In genomic region chr12:116306042-116306441, GRCm38 (mm10) we compare ENCODE assay signal across 23 mouse cellular contexts. TPM values are rescaled to one million over a fixed set of nuclear protein-coding genes. Genes with fewer than 3 reads are reported as not detected.
DNase-seq lines count a peak whose midpoint lies in the region; ATAC-seq and TF ChIP-seq lines count a peak whose summit lies in the region.
"Had no signal": no experiment of that assay in that cellular context is flagged by ENCODE, and none has a peak within 500 bp of the region (broad histone marks: within the 10 kb centered on the region; RNA-seq: fewer than 3 reads in every experiment).

No protein-coding gene starts in this region.

- no peaks in the 10 kb centered on the region for H3K36me3 ChIP-seq in lung, postnatal 0 days (ENCODE audit: insufficient read depth, low read length)
- peaks cover 3 to 50% of the 10 kb centered on the region in 2 experiments; a peak in 3 of 4 replicates for H3K36me3 ChIP-seq in MEL (ENCODE audit: control insufficient read depth in 1 of 2, insufficient read depth in 2 of 2, low read length in 2 of 2)
- H3K36me3 ChIP-seq: neural tube, embryonic 13.5 days; stomach, embryonic 15.5 days had no signal

- H3K27ac ChIP-seq in lung, postnatal 0 days (ENCODE audit: low read length), result no peak overlapping the region
- peak overlapping the region; percentile 56 for H3K27ac ChIP-seq in MEL (ENCODE audit: control insufficient read depth, low read depth, low read length)
- H3K27ac ChIP-seq: hindbrain, embryonic 14.5 days; neural tube, embryonic 13.5 days; stomach, embryonic 15.5 days had no signal

- TF ChIP-seq RAD21 in MEL (IDR thresholded peaks at IDR 0.05; ENCODE audit: low read depth, low read length), result no peak

- no peak for TF ChIP-seq CTCF in lung, postnatal 0 days (IDR thresholded peaks at IDR 0.05)
- TF ChIP-seq CTCF in MEL (IDR thresholded peaks at IDR 0.05 in 2 of 3, conservative IDR thresholded peaks at IDR 0.05 in 1 of 3; ENCODE audit: control insufficient read depth in 1 of 3, insufficient read depth in 1 of 3, low read depth in 2 of 3, low read length in 3 of 3, poor library complexity in 1 of 3, severe bottlenecking in 1 of 3), result no peak

- H3K9ac ChIP-seq in lung, postnatal 0 days (replicated peaks; ENCODE audit: low read depth), result no peak overlapping the region
- peak overlapping the region; percentile 32 for H3K9ac ChIP-seq in MEL (ENCODE audit: control insufficient read depth, low read depth, low read length, poor library complexity, severe bottlenecking)
- H3K9ac ChIP-seq: hindbrain, embryonic 14.5 days; lung, embryonic 14.5 days; neural tube, embryonic 13.5 days; stomach, embryonic 15.5 days had no signal

- no peak for TF ChIP-seq EP300 in lung, postnatal 0 days (IDR thresholded peaks at IDR 0.05)
- TF ChIP-seq EP300 in MEL (IDR thresholded peaks at IDR 0.05; ENCODE audit: low read depth in 1 of 2, low read length in 2 of 2), result peak; percentile 80 to 87

- ATAC-seq in lung, postnatal 0 days, result no peak
- ATAC-seq: intestine, embryonic 16.5 days had no signal

- intact Hi-C loops in gastrocnemius, postnatal 14 days (cut with DNase I; ENCODE audit: low total_unique reads), result no loop called here
- intact Hi-C loops in gastrocnemius, postnatal 36 days (cut with DNase I), result no loop called here

- 48% methylated on average over 1 of the region's 1 CpGs for WGBS in lung, postnatal 0 days

- DNase-seq in gastrocnemius, postnatal 14 days, result peak; percentile 8
- DNase-seq in gastrocnemius, postnatal 36 days, result no peak
- DNase-seq in lung, postnatal 0 days (ENCODE audit: low spot score), result peak; percentile 29
- no peak for DNase-seq in lung, postnatal 4 days
- DNase-seq in MEL (ENCODE audit: low read depth, low spot score), result peak; percentile 91
- DNase-seq in adrenal gland, postnatal 25 days, result peak; percentile 20
- no peak for DNase-seq in frontal cortex, postnatal 10 days (ENCODE audit: low spot score in 2 of 2)
- DNase-seq in cerebellum, adult 8-10 months, result no peak
- DNase-seq: cerebellum, postnatal 10 days; liver; lung, embryonic 14.5 days; retina, postnatal 1 day had no signal

- no peak overlapping the region for H3K4me2 ChIP-seq in lung, postnatal 0 days (replicated peaks; ENCODE audit: low read depth, low read length)
- H3K4me2 ChIP-seq: hindbrain, embryonic 14.5 days; lung, embryonic 14.5 days; neural tube, embryonic 13.5 days; stomach, embryonic 15.5 days had no signal

- no peaks in the 10 kb centered on the region for H3K9me3 ChIP-seq in lung, postnatal 0 days (ENCODE audit: low read length)
- no peaks in the 10 kb centered on the region for H3K9me3 ChIP-seq in MEL (replicated peaks; ENCODE audit: insufficient read depth, low read length)
- H3K9me3 ChIP-seq: stomach, embryonic 15.5 days had no signal

- H3K27me3 ChIP-seq in lung, postnatal 0 days (replicated peaks; ENCODE audit: insufficient read depth, low read length), result no peaks in the 10 kb centered on the region
- no peaks in the 10 kb centered on the region for H3K27me3 ChIP-seq in MEL (ENCODE audit: control insufficient read depth in 1 of 2, insufficient read depth in 2 of 2, low read length in 2 of 2)
- H3K27me3 ChIP-seq: neural tube, embryonic 13.5 days; stomach, embryonic 15.5 days had no signal

- TF ChIP-seq POLR2A in MEL (IDR thresholded peaks at IDR 0.05; ENCODE audit: control insufficient read depth in 1 of 2, insufficient read depth in 1 of 2, low read depth in 1 of 2, low read length in 2 of 2, poor library complexity in 1 of 2), result no peak

- no peaks in the 10 kb centered on the region for H3K4me1 ChIP-seq in lung, postnatal 0 days (ENCODE audit: insufficient read depth, low read depth, low read length)
- H3K4me1 ChIP-seq in MEL (ENCODE audit: control insufficient read depth in 1 of 2, insufficient read depth in 2 of 2, low read length in 2 of 2), result peaks cover 29 to 35% of the 10 kb centered on the region in 2 experiments
- H3K4me1 ChIP-seq: neural tube, embryonic 13.5 days; stomach, embryonic 15.5 days had no signal

- H3K4me3 ChIP-seq in lung, postnatal 0 days (ENCODE audit: low read depth, low read length), result no peak overlapping the region
- H3K4me3 ChIP-seq in MEL (ENCODE audit: control insufficient read depth in 1 of 2, insufficient read depth in 1 of 2, low read depth in 2 of 2, low read length in 2 of 2), result no peak overlapping the region
- H3K4me3 ChIP-seq: neural tube, embryonic 13.5 days; stomach, embryonic 15.5 days had no signal

- peaks cover 41% of the 10 kb centered on the region for H3K79me2 ChIP-seq in MEL (ENCODE audit: control insufficient read depth, insufficient read depth, low read length, poor library complexity)

TF ChIP-seq in MEL, 35 proteins besides CTCF, POLR2A, EP300 and RAD21 (continues in another document):
- no peak for TF ChIP-seq GABPA (IDR thresholded peaks at IDR 0.05; ENCODE audit: low read depth, low read length)
- TF ChIP-seq TBP (IDR thresholded peaks at IDR 0.05; ENCODE audit: low read depth, low read length), result peak; percentile 61; the same call in 1 of the 2 replicates
- no peak for TF ChIP-seq TCF12 (IDR thresholded peaks at IDR 0.05; ENCODE audit: low read depth, low read length)
- peak; percentile 55; the same call in 1 of the 2 replicates for TF ChIP-seq BHLHE40 (IDR thresholded peaks at IDR 0.05; ENCODE audit: borderline replicate concordance, low read depth, low read length)
- no peak for TF ChIP-seq CHD1 (IDR thresholded peaks at IDR 0.05; ENCODE audit: low read depth, low read length)
- peak; percentile 96 for TF ChIP-seq JUND (IDR thresholded peaks at IDR 0.05; ENCODE audit: low read depth, low read length)
- TF ChIP-seq MAFK (IDR thresholded peaks at IDR 0.05; ENCODE audit: borderline replicate concordance, low read depth, low read length), result peak; percentile 86; the same call in 1 of the 2 replicates
- no peak for TF ChIP-seq ZC3H11A (IDR thresholded peaks at IDR 0.05; ENCODE audit: low read depth, low read length)
- no peak for TF ChIP-seq MAZ (IDR thresholded peaks at IDR 0.05; ENCODE audit: low read depth, low read length)
- TF ChIP-seq POLR2AphosphoS5 (IDR thresholded peaks at IDR 0.05; ENCODE audit: borderline replicate concordance, low read depth, low read length), result no peak
- TF ChIP-seq MXI1 (IDR thresholded peaks at IDR 0.05; ENCODE audit: low read depth, low read length), result peak; percentile 49
- TF ChIP-seq ZNF384 (IDR thresholded peaks at IDR 0.05; ENCODE audit: low read depth, low read length), result no peak
- TF ChIP-seq ELF1 (IDR thresholded peaks at IDR 0.05; ENCODE audit: low read depth, low read length), result no peak
- no peak for TF ChIP-seq POLR2AphosphoS2 (IDR thresholded peaks at IDR 0.05; ENCODE audit: low read length)
- peak; percentile 53; the same call in 1 of the 2 replicates for TF ChIP-seq MYC (IDR thresholded peaks at IDR 0.05; ENCODE audit: low read depth, low read length)
- peak; percentile 83 for TF ChIP-seq SIN3A (IDR thresholded peaks at IDR 0.05; ENCODE audit: low read length)
- no peak; the same call in 1 of the 2 replicates for TF ChIP-seq CHD2 (IDR thresholded peaks at IDR 0.05; ENCODE audit: low read length)
- no peak for TF ChIP-seq MEF2A (IDR thresholded peaks at IDR 0.05; ENCODE audit: extremely low read depth, insufficient replicate concordance, low read depth, low read length, poor library complexity, severe bottlenecking)
- no peak for TF ChIP-seq NRF1 (IDR thresholded peaks at IDR 0.05; ENCODE audit: insufficient read depth, low read depth, low read length, poor library complexity, severe bottlenecking)
- TF ChIP-seq USF1 (IDR thresholded peaks at IDR 0.05; ENCODE audit: low read depth, low read length), result no peak
- no peak for TF ChIP-seq MAX (IDR thresholded peaks at IDR 0.05; ENCODE audit: low read length)
- peak; percentile 66 for TF ChIP-seq TAL1 (IDR thresholded peaks at IDR 0.05; ENCODE audit: low read length)
- TF ChIP-seq KAT2A (conservative IDR thresholded peaks at IDR 0.05; ENCODE audit: low read depth, low read length), result no peak
- no peak for TF ChIP-seq NELFE (IDR thresholded peaks at IDR 0.05; ENCODE audit: low read depth, low read length)
- no peak for TF ChIP-seq USF2 (IDR thresholded peaks at IDR 0.05; ENCODE audit: borderline replicate concordance in 1 of 2, insufficient read depth in 1 of 2, low read depth in 1 of 2, low read length in 2 of 2)
- peak; percentile 88 for TF ChIP-seq GATA1 (IDR thresholded peaks at IDR 0.05; ENCODE audit: low read depth, low read length)
- TF ChIP-seq ETS1 (IDR thresholded peaks at IDR 0.05; ENCODE audit: low read depth, low read length), result peak; percentile 99
- no peak for TF ChIP-seq HCFC1 (IDR thresholded peaks at IDR 0.05; ENCODE audit: low read depth, low read length)
- no peak for TF ChIP-seq ZKSCAN1 (IDR thresholded peaks at IDR 0.05; ENCODE audit: low read depth, low read length)
- TF ChIP-seq MYB (IDR thresholded peaks at IDR 0.05; ENCODE audit: low read depth, low read length), result no peak; the same call in 1 of the 2 replicates

RNA-seq across cellular contexts. Expression of gene Esyt2, which starts 25.0 kb away (rescaled TPM):
- total RNA-seq in gastrocnemius, postnatal 14 days (2021), result 10 to 100 TPM; 21.2 to 22.8 TPM
- 10 to 100 TPM; 18.7 to 20.6 TPM for total RNA-seq in gastrocnemius, postnatal 36 days (2021)
- polyA plus RNA-seq in lung, postnatal 0 days (2015; fragmentation: Nextera tagmentation; extraction: Ambion mirVana), result 16.7 and 17.2 TPM in 2 replicates
- 43.2 and 47.5 TPM in 2 replicates for total RNA-seq in MEL (2012; rRNA removed)
- 10 to 100 TPM; 45.3 to 77.7 TPM for polyA plus RNA-seq in MEL (2012; ENCODE audit: insufficient read depth in 1 of 2, insufficient read length in 2 of 2, low read depth in 1 of 2, low replicate concordance in 2 of 2, missing spikeins in 1 of 2)
- total RNA-seq in adrenal gland, postnatal 25 days (2021), result 60.9 and 71.7 TPM in 2 replicates

RNA-seq across cellular contexts. Expression of gene Gm11027, which starts 30.9 kb away (rescaled TPM):
- total RNA-seq in gastrocnemius, postnatal 14 days (2021), result not detected
- not detected for total RNA-seq in gastrocnemius, postnatal 36 days (2021)
- not detected in 2 replicates for polyA plus RNA-seq in lung, postnatal 0 days (2015; fragmentation: Nextera tagmentation; extraction: Ambion mirVana)
- total RNA-seq in MEL (2012; rRNA removed), result not detected in 2 replicates
- not detected for polyA plus RNA-seq in MEL (2012; ENCODE audit: insufficient read depth in 1 of 2, insufficient read length in 2 of 2, low read depth in 1 of 2, low replicate concordance in 2 of 2, missing spikeins in 1 of 2)
- not detected in 2 replicates for total RNA-seq in adrenal gland, postnatal 25 days (2021)
- total RNA-seq: adrenal gland, adult 18-20 months; heart, adult 8-10 months; layer of hippocampus, postnatal 14 days; left cerebral cortex, postnatal 25 days had no signal
- polyA plus RNA-seq: embryonic facial prominence, embryonic 11.5 days; frontal cortex, adult 2 months; heart, postnatal 0 days; hindbrain, embryonic 14.5 days; intestine, embryonic 16.5 days; lung, embryonic 14.5 days; neural tube, embryonic 13.5 days; stomach, embryonic 15.5 days had no signal

RNA-seq across cellular contexts. Expression of gene Wdr60, which starts 43.2 kb away (rescaled TPM):
- total RNA-seq in gastrocnemius, postnatal 14 days (2021), result 1 to 10 TPM; 5.4 to 5.6 TPM
- total RNA-seq in gastrocnemius, postnatal 36 days (2021), result 10 to 100 TPM in 1 of 2 experiments, 1 to 10 TPM in 1; 9.2 to 10.7 TPM
- polyA plus RNA-seq in lung, postnatal 0 days (2015; fragmentation: Nextera tagmentation; extraction: Ambion mirVana), result 15.4 and 16.6 TPM in 2 replicates
- total RNA-seq in MEL (2012; rRNA removed), result 18.3 and 19.8 TPM in 2 replicates
- polyA plus RNA-seq in MEL (2012; ENCODE audit: insufficient read depth in 1 of 2, insufficient read length in 2 of 2, low read depth in 1 of 2, low replicate concordance in 2 of 2, missing spikeins in 1 of 2), result 10 to 100 TPM in 1 of 2 experiments, not detected in 1; 21.0 TPM
- total RNA-seq in adrenal gland, postnatal 25 days (2021), result 11.4 and 14.1 TPM in 2 replicates

Comparison
In these comparisons a context has a peak if more than half of its experiments do, and no peak if none do; other contexts are left out.
1. DNase-seq: peak in gastrocnemius, postnatal 14 days (single experiment), lung, postnatal 0 days (single experiment), MEL (single experiment) and adrenal gland, postnatal 25 days (single experiment); none in gastrocnemius, postnatal 36 days (0 of 2), lung, postnatal 4 days (0 of 2), frontal cortex, postnatal 10 days (0 of 2) and cerebellum, adult 8-10 months (single experiment).